ENCODE assay signal across 10 mouse cellular contexts in the genomic region with DNA sequence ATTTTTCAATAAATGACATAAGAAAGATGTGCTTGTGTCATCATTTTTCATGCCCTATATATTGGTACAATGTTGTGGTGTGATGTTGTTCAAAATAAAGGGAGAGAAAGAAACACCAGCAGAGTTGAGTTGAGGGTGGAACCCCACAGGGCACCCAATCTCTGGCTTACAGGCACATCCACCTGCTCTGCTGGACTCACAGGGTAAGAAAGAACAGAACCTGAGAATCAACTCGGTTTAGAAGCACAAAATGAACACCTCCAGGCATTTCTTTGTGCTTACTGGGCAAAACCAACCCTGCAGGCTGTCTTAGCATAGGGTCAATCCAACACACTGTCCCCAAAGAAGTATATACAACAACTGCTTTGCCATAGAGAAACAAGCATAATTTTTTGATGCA. TPM values are rescaled to one million over a fixed set of nuclear protein-coding genes. Genes with fewer than 3 reads are reported as not detected.
A peak's percentile ranks its signal among the peaks of the same experiment; 100 is the strongest.
DNase-seq lines count a peak whose midpoint lies in the region; ATAC-seq and TF ChIP-seq lines count a peak whose summit lies in the region.
"Had no signal": no experiment of that assay in that cellular context is flagged by ENCODE, and none has a peak within 500 bp of the region (broad histone marks: within the 10 kb centered on the region; RNA-seq: fewer than 3 reads in every experiment).

No protein-coding gene starts in this region.

- H3K36me3 ChIP-seq in E14TG2a.4 (ENCODE audit: insufficient read depth, low read length): peaks cover 29% of the 10 kb centered on the region
- peaks cover 26% of the 10 kb centered on the region for H3K36me3 ChIP-seq in hindbrain, embryonic 12.5 days
- peaks cover 14% of the 10 kb centered on the region for H3K36me3 ChIP-seq in liver, embryonic 16.5 days (ENCODE audit: control insufficient read depth, insufficient read depth)

- H3K27ac ChIP-seq in gastrocnemius, adult 2 months: no peak overlapping the region
- H3K27ac ChIP-seq in hindbrain, embryonic 12.5 days: no peak overlapping the region
- no peak overlapping the region; the same call in 1 of the 2 replicates for H3K27ac ChIP-seq in liver, embryonic 16.5 days (ENCODE audit: low read length)

- TF ChIP-seq CTCF in gastrocnemius, adult 2 months (IDR thresholded peaks at IDR 0.05): no peak
- TF ChIP-seq CTCF in E14TG2a.4 (conservative IDR thresholded peaks at IDR 0.05; ENCODE audit: low read length): no peak

- peak overlapping the region; percentile 99 for H3K4me3 ChIP-seq in gastrocnemius, adult 2 months
- H3K4me3 ChIP-seq in E14TG2a.4 (replicated peaks; ENCODE audit: low read length): peak overlapping the region; percentile 93; the same call in 1 of the 2 replicates
- H3K4me3 ChIP-seq in hindbrain, embryonic 12.5 days: 0 out of 2 replicates have a peak overlapping the region, but pooled peaks have one; percentile 2
- peak overlapping the region; percentile 85 for H3K4me3 ChIP-seq in liver, embryonic 16.5 days (ENCODE audit: low read depth, low read length)

- no peak for ATAC-seq in hindbrain, embryonic 12.5 days (ENCODE audit: low FRiP score)
- no peak for ATAC-seq in liver, embryonic 16.5 days (ENCODE audit: low read depth)
- ATAC-seq in CD4-positive, CD25-positive, alpha-beta regulatory T cell, adult 4 months: no peak

- no peak overlapping the region for H3K9ac ChIP-seq in hindbrain, embryonic 12.5 days
- H3K9ac ChIP-seq in liver, embryonic 16.5 days (ENCODE audit: low read depth, low read length): peak overlapping the region; percentile 83; the same call in 1 of the 2 replicates

- H3K9me3 ChIP-seq in E14TG2a.4 (ENCODE audit: low read length): no peaks in the 10 kb centered on the region
- H3K9me3 ChIP-seq in hindbrain, embryonic 12.5 days (replicated peaks): no peaks in the 10 kb centered on the region
- H3K9me3 ChIP-seq in liver, embryonic 16.5 days (replicated peaks; ENCODE audit: control insufficient read depth, low read length): no peaks in the 10 kb centered on the region

- no peak for DNase-seq in gastrocnemius, adult 2 months
- no peak for DNase-seq in gastrocnemius, postnatal 25 days
- no peak for DNase-seq in urinary bladder, adult 18-20 months (ENCODE audit: low spot score in 2 of 2)
- no peak for DNase-seq in adrenal gland, adult 8-10 months
- DNase-seq: kidney, postnatal 4 days; thymus, postnatal 14 days had no signal

- intact Hi-C loops in gastrocnemius, adult 2 months (cut with DNase I): loop anchor here (5.0 kb wide), 1 partner anchor 74 kb away; no protein-coding TSS in a partner anchor

- H3K4me2 ChIP-seq in hindbrain, embryonic 12.5 days (replicated peaks): peak overlapping the region; percentile 87
- peak overlapping the region; percentile 100 for H3K4me2 ChIP-seq in liver, embryonic 16.5 days (ENCODE audit: low read depth, low read length)

- 81% methylated on average over 1 of the region's 1 CpGs for WGBS in hindbrain, embryonic 12.5 days
- 25% methylated on average over 1 of the region's 1 CpGs for WGBS in liver, embryonic 16.5 days (ENCODE audit: insufficient replicate concordance)

- H3K27me3 ChIP-seq in E14TG2a.4 (ENCODE audit: insufficient read depth, low read length): 0 out of 2 replicates have a peak, but pooled peaks cover 4% of the 10 kb centered on the region
- H3K27me3 ChIP-seq in hindbrain, embryonic 12.5 days: no peaks in the 10 kb centered on the region
- H3K27me3 ChIP-seq in liver, embryonic 16.5 days (ENCODE audit: control insufficient read depth, insufficient read depth, low read depth, low read length): no peaks in the 10 kb centered on the region

- H3K4me1 ChIP-seq in E14TG2a.4 (replicated peaks; ENCODE audit: low read depth, low read length): peaks cover 65% of the 10 kb centered on the region
- H3K4me1 ChIP-seq in hindbrain, embryonic 12.5 days: peaks cover 35% of the 10 kb centered on the region
- peaks cover 56% of the 10 kb centered on the region for H3K4me1 ChIP-seq in liver, embryonic 16.5 days (ENCODE audit: control insufficient read depth, low read depth, low read length)

RNA-seq across cellular contexts. Expression of a gene that starts 1.5 kb away (rescaled TPM):
- total RNA-seq in gastrocnemius, adult 2 months (2021): 1 to 10 TPM; 5.2 to 8.5 TPM
- total RNA-seq in gastrocnemius, postnatal 25 days (2021): 1 to 10 TPM; 5.6 to 6.5 TPM
- 36.6 and 38.8 TPM in 2 replicates for polyA plus RNA-seq in hindbrain, embryonic 12.5 days (2016; fragmentation: Nextera tagmentation; extraction: Ambion mirVana)
- 6.8 and 8.1 TPM in 2 replicates for polyA plus RNA-seq in liver, embryonic 16.5 days (2015; fragmentation: Nextera tagmentation; extraction: Ambion mirVana)
- polyA plus RNA-seq in CD4-positive, CD25-positive, alpha-beta regulatory T cell, adult 4 months (2017; shearing (Covaris generic)): 10 to 100 TPM; 16.5 to 21.9 TPM
- total RNA-seq in adrenal gland, adult 8-10 months (2022): 10 to 100 TPM; 23.9 to 35.0 (median 29.7) TPM

RNA-seq across cellular contexts. Expression of a gene that starts 23.8 kb away (rescaled TPM):
- 10 to 100 TPM; 66.5 to 78.9 TPM for total RNA-seq in gastrocnemius, adult 2 months (2021)
- total RNA-seq in gastrocnemius, postnatal 25 days (2021): 10 to 100 TPM; 65.4 to 69.5 TPM
- polyA plus RNA-seq in hindbrain, embryonic 12.5 days (2016; fragmentation: Nextera tagmentation; extraction: Ambion mirVana): 363 and 385 TPM in 2 replicates
- polyA plus RNA-seq in liver, embryonic 16.5 days (2015; fragmentation: Nextera tagmentation; extraction: Ambion mirVana): 103 TPM in 2 replicates
- 100 to 1,000 TPM; 341 to 465 TPM for polyA plus RNA-seq in CD4-positive, CD25-positive, alpha-beta regulatory T cell, adult 4 months (2017; shearing (Covaris generic))
- 100 to 1,000 TPM; 179 to 198 (median 191) TPM for total RNA-seq in adrenal gland, adult 8-10 months (2022)

RNA-seq across cellular contexts. Expression of a gene that starts 26.7 kb away (rescaled TPM):
- under 1 TPM in 1 of 2 experiments, not detected in 1; 0.11 TPM for total RNA-seq in gastrocnemius, adult 2 months (2021)
- not detected for total RNA-seq in gastrocnemius, postnatal 25 days (2021)
- 22.6 and 27.6 TPM in 2 replicates for polyA plus RNA-seq in hindbrain, embryonic 12.5 days (2016; fragmentation: Nextera tagmentation; extraction: Ambion mirVana)
- 0.08 TPM in 1 of 2 replicates, not detected in the other for polyA plus RNA-seq in liver, embryonic 16.5 days (2015; fragmentation: Nextera tagmentation; extraction: Ambion mirVana)
- polyA plus RNA-seq in CD4-positive, CD25-positive, alpha-beta regulatory T cell, adult 4 months (2017; shearing (Covaris generic)): under 1 TPM in 1 of 2 experiments, not detected in 1; 0.15 TPM
- total RNA-seq in adrenal gland, adult 8-10 months (2022): under 1 TPM; 0.09 to 0.62 (median 0.30) TPM

Comparison
In these comparisons a context has a peak if more than half of its experiments do, and no peak if none do; other contexts are left out.
1. H3K4me3 ChIP-seq: peak in every context shown above with its lines; median percentile 99 in gastrocnemius, adult 2 months; 93 in E14TG2a.4; 85 in liver, embryonic 16.5 days; 2 in hindbrain, embryonic 12.5 days.